Mouse (Mus musculus) liver, postnatal 0 days (tissue): ENCODE measurements around the gene Golga7b.

ENCODE experiments used
- CTCF ChIP-seq: sonication (generic); IDR thresholded peaks from 2 replicates; pipeline ENCODE4 v1.5.1; 2016; ENCODE audit warnings: antibody characterized with exemption, low read depth
- EP300 ChIP-seq: IDR thresholded peaks from 2 replicates; pipeline ENCODE4 v1.6.1; 2016; ENCODE audit warnings: antibody characterized with exemption, low read depth, mild to moderate bottlenecking

GRCm38 (mm10) chr19:42304506-42304905 lies 57.1 kb downstream of the Golga7b start:
- TF ChIP-seq CTCF (no peak), EP300 (no peak)
